Mouse (Mus musculus): ENCODE measurements around the gene Tenm2. TPM values are rescaled to one million over a fixed set of nuclear protein-coding genes. Genes with fewer than 3 reads are reported as not detected.

The Tenm2 gene
- total and polyA plus RNA-seq, 3 experiments, result not detected

DNA sequence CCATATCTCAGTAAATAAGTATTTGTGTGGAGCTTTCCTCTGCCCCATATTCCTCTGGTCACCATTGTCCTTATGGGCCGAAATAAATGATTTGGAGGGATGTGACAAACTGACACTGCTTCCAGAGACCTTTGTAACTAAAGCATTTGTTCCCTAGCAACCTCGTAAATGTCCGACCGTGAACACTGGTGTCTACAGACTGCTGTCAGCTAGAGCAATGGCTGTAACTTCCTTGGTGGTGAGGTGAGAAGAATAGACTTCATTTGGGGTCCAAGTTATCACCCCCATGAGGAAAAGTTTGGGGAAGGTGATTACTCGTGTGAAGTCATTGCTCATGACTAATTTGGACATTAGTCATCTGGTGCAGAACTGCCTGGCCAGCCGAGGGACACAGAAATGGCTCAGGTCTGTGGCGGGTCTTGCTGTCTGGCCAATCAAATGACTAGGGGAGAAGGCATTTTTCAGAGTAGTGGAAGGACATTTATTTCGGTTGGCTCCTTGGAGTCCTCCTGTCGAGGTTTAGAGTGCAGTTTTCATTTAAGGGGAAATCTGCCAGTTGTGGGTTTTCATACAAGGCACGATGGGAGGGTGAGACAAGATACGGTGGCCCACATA lies 1062.6 kb downstream of the Tenm2 start:
- in situ Hi-C loops (cut with MboI; ENCODE audit: low pct_ligation_motif_present, low pct_unique_long_range_greater_than_20kb, low sequenced_read_pairs), result no loop called here
- Histone ChIP-seq H3K27me3 (replicated peaks) (no peaks in the 10 kb centered on the region), H3K27ac (ENCODE audit: insufficient read depth, low read depth) (no peak overlapping the region), H3K9ac (ENCODE audit: insufficient read depth, low read depth) (no peak overlapping the region), H3K36me3 (replicated peaks in 1 of 2; ENCODE audit: control insufficient read depth in 1 of 2, insufficient read depth in 1 of 2, low read length in 1 of 2) (no peaks in the 10 kb centered on the region), H3K9me3 (replicated peaks; ENCODE audit: low read length) (peaks cover 89% of the 10 kb centered on the region), H3K4me1 (ENCODE audit: control insufficient read depth in 1 of 2, insufficient read depth in 2 of 2) (no peaks in the 10 kb centered on the region), H3K79me2 (replicated peaks; ENCODE audit: control insufficient read depth, extremely low read depth, insufficient read depth, poor library complexity, severe bottlenecking) (no peaks in the 10 kb centered on the region), H3K4me3 (replicated peaks in 1 of 3; ENCODE audit: low read depth in 2 of 3, low read length in 2 of 3, poor library complexity in 1 of 3) (no peak overlapping the region), H3K4me2 (ENCODE audit: insufficient read depth, low read depth, poor library complexity, severe bottlenecking) (no peak overlapping the region)
- TF ChIP-seq MAZ (IDR thresholded peaks at IDR 0.05; ENCODE audit: low read depth, low read length) (no peak), TBP (conservative IDR thresholded peaks at IDR 0.05; ENCODE audit: low read depth, low read length) (no peak), TCF12 (IDR thresholded peaks at IDR 0.05; ENCODE audit: low read depth, low read length) (no peak), MYC (IDR thresholded peaks at IDR 0.05; ENCODE audit: low read depth, low read length) (no peak), POLR2A (IDR thresholded peaks at IDR 0.05; ENCODE audit: low read depth, low read length) (no peak), MXI1 (IDR thresholded peaks at IDR 0.05; ENCODE audit: low read depth, low read length) (no peak), NELFE (IDR thresholded peaks at IDR 0.05; ENCODE audit: low read depth, low read length) (no peak)
- dilution Hi-C loops (cut with MboI; ENCODE audit: extremely low pct_ligation_motif_present, extremely low pct_unique_long_range_greater_than_20kb, low sequenced_read_pairs), result no loop called here
- DNase-seq (ENCODE audit: extremely low read depth), result no peak

DNA sequence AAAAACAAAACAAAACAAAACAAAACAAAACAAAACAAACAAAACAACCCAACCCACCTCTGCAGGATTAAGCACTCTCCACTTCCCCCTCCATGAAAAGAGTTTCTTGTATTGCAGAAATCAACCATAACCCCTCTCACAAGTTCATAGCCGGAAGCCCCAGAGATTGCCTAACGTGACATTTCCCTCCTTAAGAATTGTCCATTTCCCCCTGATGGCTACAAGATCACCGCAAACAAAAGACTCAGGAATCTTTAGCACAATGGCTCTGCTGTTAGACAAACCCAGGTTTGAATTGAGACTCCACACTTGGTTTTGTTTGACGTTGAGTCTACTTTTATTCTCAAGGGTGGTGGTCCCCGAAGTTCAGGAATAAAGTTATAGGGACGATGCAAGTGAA lies 1063.2 kb downstream of the Tenm2 start:
- no peak overlapping the region for H3K4me2 ChIP-seq (ENCODE audit: insufficient read depth, low read depth, poor library complexity, severe bottlenecking)
- no peaks in the 10 kb centered on the region for H3K36me3 ChIP-seq (replicated peaks in 1 of 2; ENCODE audit: control insufficient read depth in 1 of 2, insufficient read depth in 1 of 2, low read length in 1 of 2)
- no peaks in the 10 kb centered on the region for H3K79me2 ChIP-seq (replicated peaks; ENCODE audit: control insufficient read depth, extremely low read depth, insufficient read depth, poor library complexity, severe bottlenecking)
- H3K9me3 ChIP-seq (replicated peaks; ENCODE audit: low read length), result peaks cover 89% of the 10 kb centered on the region
- H3K9ac ChIP-seq (ENCODE audit: insufficient read depth, low read depth), result no peak overlapping the region
- DNase-seq (ENCODE audit: extremely low read depth), result no peak
- H3K27me3 ChIP-seq (replicated peaks), result no peaks in the 10 kb centered on the region
- dilution Hi-C loops (cut with MboI; ENCODE audit: extremely low pct_ligation_motif_present, extremely low pct_unique_long_range_greater_than_20kb, low sequenced_read_pairs), result no loop called here
- in situ Hi-C loops (cut with MboI; ENCODE audit: low pct_ligation_motif_present, low pct_unique_long_range_greater_than_20kb, low sequenced_read_pairs), result no loop called here
- no peak overlapping the region for H3K27ac ChIP-seq (ENCODE audit: insufficient read depth, low read depth)
- H3K4me1 ChIP-seq (ENCODE audit: control insufficient read depth in 1 of 2, insufficient read depth in 2 of 2), result no peaks in the 10 kb centered on the region
- TF ChIP-seq E2F4 (IDR thresholded peaks at IDR 0.05; ENCODE audit: insufficient replicate concordance, low read depth, low read length), result no peak
- no peak for TF ChIP-seq KAT2A (IDR thresholded peaks at IDR 0.05; ENCODE audit: insufficient replicate concordance, low read length)
- TF ChIP-seq RAD21 (IDR thresholded peaks at IDR 0.05; ENCODE audit: low read depth, low read length), result no peak
- no peak for TF ChIP-seq POLR2AphosphoS2 (IDR thresholded peaks at IDR 0.05; ENCODE audit: low read depth, low read length)
- TF ChIP-seq TCF12 (IDR thresholded peaks at IDR 0.05; ENCODE audit: low read depth, low read length), result no peak
- no peak for TF ChIP-seq SIN3A (IDR thresholded peaks at IDR 0.05; ENCODE audit: low read length)
- no peak for TF ChIP-seq BHLHE40 (IDR thresholded peaks at IDR 0.05; ENCODE audit: low read depth, low read length)
- TF ChIP-seq NELFE (IDR thresholded peaks at IDR 0.05; ENCODE audit: low read depth, low read length), result no peak
- no peak for TF ChIP-seq JUN (IDR thresholded peaks at IDR 0.05; ENCODE audit: insufficient read depth, low read depth, low read length)
- no peak for TF ChIP-seq MEF2A (IDR thresholded peaks at IDR 0.05; ENCODE audit: borderline replicate concordance, low read depth, low read length)
- TF ChIP-seq CTCF (conservative IDR thresholded peaks at IDR 0.05 in 1 of 2, IDR thresholded peaks at IDR 0.05 in 1 of 2; ENCODE audit: low read depth in 2 of 2, low read length in 2 of 2), result no peak
- TF ChIP-seq ETS1 (conservative IDR thresholded peaks at IDR 0.05; ENCODE audit: low read depth, low read length), result no peak
- no peak for TF ChIP-seq PAX5 (IDR thresholded peaks at IDR 0.05; ENCODE audit: low read length)
- no peak for TF ChIP-seq MAZ (IDR thresholded peaks at IDR 0.05; ENCODE audit: low read depth, low read length)
- no peak for TF ChIP-seq USF2 (conservative IDR thresholded peaks at IDR 0.05; ENCODE audit: low read depth, low read length)
- no peak for TF ChIP-seq MXI1 (IDR thresholded peaks at IDR 0.05; ENCODE audit: low read depth, low read length)
- TF ChIP-seq HCFC1 (IDR thresholded peaks at IDR 0.05; ENCODE audit: low read depth, low read length), result no peak
- no peak overlapping the region for H3K4me3 ChIP-seq (replicated peaks in 1 of 3; ENCODE audit: low read depth in 2 of 3, low read length in 2 of 3, poor library complexity in 1 of 3)
